Mouse (Mus musculus): ENCODE results near the gene Wwtr1.

- TF ChIP-seq EP300 (IDR thresholded peaks at IDR 0.05; ENCODE audit: low read depth) (no peak), CTCF (IDR thresholded peaks at IDR 0.05; ENCODE audit: low read depth) (0 out of 2 replicates have a peak, but pooled peaks have one; percentile 23)
Observed at GRCm38 (mm10) chr3:57619718-57620117, 44.0 kb upstream of the Wwtr1 start.

Data from liver, embryonic 14.5 days (tissue).